Comparison of ENCODE assay signal across 28 mouse cellular contexts in the genomic region with DNA sequence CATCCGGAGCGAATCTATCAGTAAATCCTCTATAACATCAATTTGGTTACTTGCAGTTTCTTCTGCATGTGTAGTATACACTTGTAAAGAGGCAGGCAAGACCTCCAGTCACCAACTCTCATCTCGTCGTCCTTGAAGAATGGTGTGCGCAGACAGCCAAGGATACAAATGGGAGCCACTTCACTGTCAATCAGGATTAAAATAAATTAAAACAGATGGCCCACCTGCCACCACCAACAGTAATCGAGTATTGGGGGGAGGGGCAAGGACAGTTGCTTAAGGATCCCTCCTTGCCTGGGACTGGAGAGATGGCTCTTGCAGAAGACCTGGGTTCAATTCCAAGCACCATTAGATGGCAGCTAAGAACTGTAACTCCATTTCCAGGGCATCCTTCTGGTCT. TPM values are rescaled to one million over a fixed set of nuclear protein-coding genes. Genes with fewer than 3 reads are reported as not detected.
DNase-seq lines count a peak whose midpoint lies in the region; ATAC-seq and TF ChIP-seq lines count a peak whose summit lies in the region.
"Had no signal": no experiment of that assay in that cellular context is flagged by ENCODE, and none has a peak within 500 bp of the region (broad histone marks: within the 10 kb centered on the region; RNA-seq: fewer than 3 reads in every experiment).

No protein-coding gene starts in this region.

- H3K36me3 ChIP-seq in heart, embryonic 11.5 days (ENCODE audit: control insufficient read depth, insufficient read depth, low read length), result no peaks in the 10 kb centered on the region
- H3K36me3 ChIP-seq in midbrain, embryonic 12.5 days, result no peaks in the 10 kb centered on the region
- H3K36me3 ChIP-seq in midbrain, embryonic 13.5 days, result peaks cover under 1% of the 10 kb centered on the region; the same call in 1 of the 2 replicates
- no peaks in the 10 kb centered on the region for H3K36me3 ChIP-seq in kidney, embryonic 16.5 days (ENCODE audit: insufficient read depth, low read length)
- H3K36me3 ChIP-seq: embryonic facial prominence, embryonic 12.5 days; heart, embryonic 15.5 days had no signal

- H3K27ac ChIP-seq in cerebellum, adult 2 months (ENCODE audit: insufficient read depth, low read length), result no peak overlapping the region
- no peak overlapping the region for H3K27ac ChIP-seq in heart, embryonic 11.5 days (ENCODE audit: low read depth, low read length)
- H3K27ac ChIP-seq in midbrain, embryonic 12.5 days (replicated peaks), result 0 out of 2 replicates have a peak overlapping the region, but pooled peaks have one; percentile 25
- no peak overlapping the region for H3K27ac ChIP-seq in midbrain, embryonic 13.5 days
- H3K27ac ChIP-seq in kidney, embryonic 16.5 days (ENCODE audit: low read length), result no peak overlapping the region
- H3K27ac ChIP-seq: embryonic facial prominence, embryonic 12.5 days; embryonic facial prominence, embryonic 15.5 days; heart, embryonic 15.5 days; hindbrain, embryonic 10.5 days; hindbrain, embryonic 14.5 days had no signal

- peak; percentile 38 to 65 for DNase-seq in cerebellum, postnatal 14 days
- no peak for DNase-seq in cerebellum, adult 2 months
- DNase-seq in heart, adult 11 months, result peak; percentile 55
- peak; percentile 9 for DNase-seq in retina, embryonic 14.5 days (ENCODE audit: low spot score)
- DNase-seq: adrenal gland, postnatal 10 days; adrenal gland, postnatal 36 days; B cell, adult 2 months; cerebellum, adult 11 months; cerebellum, adult 8-10 months; cerebellum, postnatal 36 days; forebrain, postnatal 0 days; gastrocnemius, postnatal 36 days; heart, postnatal 10 days; heart, postnatal 36 days had no signal

- no peak overlapping the region for H3K9ac ChIP-seq in heart, embryonic 11.5 days (ENCODE audit: low read depth, low read length)
- H3K9ac ChIP-seq in midbrain, embryonic 12.5 days (replicated peaks), result no peak overlapping the region
- no peak overlapping the region for H3K9ac ChIP-seq in midbrain, embryonic 13.5 days (replicated peaks)
- no peak overlapping the region for H3K9ac ChIP-seq in kidney, embryonic 16.5 days (replicated peaks; ENCODE audit: low read length)
- H3K9ac ChIP-seq: embryonic facial prominence, embryonic 12.5 days; embryonic facial prominence, embryonic 15.5 days; forebrain, postnatal 0 days; heart, embryonic 12.5 days; heart, embryonic 15.5 days; hindbrain, embryonic 14.5 days had no signal

- no peak overlapping the region for H3K4me3 ChIP-seq in cerebellum, adult 2 months (replicated peaks; ENCODE audit: insufficient read depth, low read depth, low read length)
- no peak overlapping the region for H3K4me3 ChIP-seq in heart, embryonic 11.5 days (ENCODE audit: low read depth, low read length)
- H3K4me3 ChIP-seq in midbrain, embryonic 12.5 days, result no peak overlapping the region
- no peak overlapping the region for H3K4me3 ChIP-seq in midbrain, embryonic 13.5 days (replicated peaks)
- H3K4me3 ChIP-seq in kidney, embryonic 16.5 days (ENCODE audit: low read length), result no peak overlapping the region
- H3K4me3 ChIP-seq: embryonic facial prominence, embryonic 12.5 days; embryonic facial prominence, embryonic 15.5 days; heart, embryonic 12.5 days; heart, embryonic 15.5 days; hindbrain, embryonic 10.5 days had no signal

- no peaks in the 10 kb centered on the region for H3K9me3 ChIP-seq in heart, embryonic 11.5 days (replicated peaks; ENCODE audit: control insufficient read depth, low read length)
- H3K9me3 ChIP-seq in midbrain, embryonic 12.5 days, result no peaks in the 10 kb centered on the region
- H3K9me3 ChIP-seq in midbrain, embryonic 13.5 days, result no peaks in the 10 kb centered on the region
- no peaks in the 10 kb centered on the region for H3K9me3 ChIP-seq in kidney, embryonic 16.5 days (ENCODE audit: low read length)
- H3K9me3 ChIP-seq: embryonic facial prominence, embryonic 12.5 days; embryonic facial prominence, embryonic 15.5 days; G1E; heart, embryonic 12.5 days; heart, embryonic 15.5 days; hindbrain, embryonic 10.5 days had no signal

- WGBS in cerebellum, adult 2 months, result 36% methylated on average over 6 of the region's 6 CpGs
- 64% methylated on average over 6 of the region's 6 CpGs for WGBS in heart, embryonic 11.5 days (ENCODE audit: insufficient replicate concordance)
- 60% methylated on average over 6 of the region's 6 CpGs for WGBS in midbrain, embryonic 12.5 days
- 54% methylated on average over 6 of the region's 6 CpGs for WGBS in midbrain, embryonic 13.5 days
- WGBS in kidney, embryonic 16.5 days, result 78% methylated on average over 6 of the region's 6 CpGs

- TF ChIP-seq CTCF in cerebellum, adult 2 months (IDR thresholded peaks at IDR 0.05; ENCODE audit: borderline replicate concordance, insufficient read depth, low read depth, low read length), result no peak

- no peaks in the 10 kb centered on the region for H3K27me3 ChIP-seq in cerebellum, adult 2 months (ENCODE audit: control insufficient read depth, insufficient read depth, low read length)
- no peaks in the 10 kb centered on the region for H3K27me3 ChIP-seq in heart, embryonic 11.5 days (ENCODE audit: control insufficient read depth, insufficient read depth, low read length)
- H3K27me3 ChIP-seq in midbrain, embryonic 12.5 days, result no peaks in the 10 kb centered on the region
- H3K27me3 ChIP-seq in midbrain, embryonic 13.5 days, result no peaks in the 10 kb centered on the region
- H3K27me3 ChIP-seq in kidney, embryonic 16.5 days (ENCODE audit: insufficient read depth, low read length), result no peaks in the 10 kb centered on the region
- H3K27me3 ChIP-seq: embryonic facial prominence, embryonic 12.5 days; embryonic facial prominence, embryonic 15.5 days; heart, embryonic 12.5 days; heart, embryonic 15.5 days; Patski had no signal

- ATAC-seq in heart, embryonic 11.5 days (replicated peaks; ENCODE audit: insufficient number of reproducible peaks, low FRiP score, low TSS enrichment), result no peak
- no peak for ATAC-seq in midbrain, embryonic 12.5 days (ENCODE audit: low FRiP score, low read depth)
- no peak for ATAC-seq in midbrain, embryonic 13.5 days
- no peak for ATAC-seq in kidney, embryonic 16.5 days (ENCODE audit: low FRiP score, low TSS enrichment)
- ATAC-seq: forebrain, embryonic 14.5 days; forebrain, postnatal 0 days; intestine, postnatal 0 days; Patski had no signal

- no peak for TF ChIP-seq POLR2A in cerebellum, adult 2 months (IDR thresholded peaks at IDR 0.05; ENCODE audit: borderline replicate concordance, insufficient read depth, low read length)

- no peak overlapping the region for H3K4me2 ChIP-seq in heart, embryonic 11.5 days
- no peak overlapping the region for H3K4me2 ChIP-seq in midbrain, embryonic 12.5 days (replicated peaks)
- no peak overlapping the region for H3K4me2 ChIP-seq in midbrain, embryonic 13.5 days (replicated peaks)
- no peak overlapping the region for H3K4me2 ChIP-seq in kidney, embryonic 16.5 days (replicated peaks; ENCODE audit: low read depth, low read length)
- H3K4me2 ChIP-seq: embryonic facial prominence, embryonic 12.5 days; embryonic facial prominence, embryonic 15.5 days; heart, embryonic 12.5 days; heart, embryonic 15.5 days; hindbrain, embryonic 14.5 days had no signal

- H3K4me1 ChIP-seq in cerebellum, adult 2 months (ENCODE audit: control insufficient read depth, insufficient read depth, low read length), result 0 out of 2 replicates have a peak, but pooled peaks cover 1% of the 10 kb centered on the region
- H3K4me1 ChIP-seq in heart, embryonic 11.5 days (ENCODE audit: control insufficient read depth, insufficient read depth, low read length), result peaks cover 11% of the 10 kb centered on the region
- H3K4me1 ChIP-seq in midbrain, embryonic 12.5 days, result peaks cover 26% of the 10 kb centered on the region
- peaks cover 26% of the 10 kb centered on the region for H3K4me1 ChIP-seq in midbrain, embryonic 13.5 days (replicated peaks)
- peaks cover 15% of the 10 kb centered on the region for H3K4me1 ChIP-seq in kidney, embryonic 16.5 days (ENCODE audit: insufficient read depth, low read length)

RNA-seq across cellular contexts. Expression of a gene that starts 2.6 kb away (rescaled TPM):
- 33.6 and 33.8 TPM in 2 replicates for polyA plus RNA-seq in cerebellum, adult 2 months (2012; rRNA removed)
- polyA plus RNA-seq in heart, embryonic 11.5 days (2014; fragmentation: Nextera tagmentation; extraction: Ambion mirVana), result 10.7 and 11.1 TPM in 2 replicates
- polyA plus RNA-seq in midbrain, embryonic 12.5 days (2016; fragmentation: Nextera tagmentation; extraction: Ambion mirVana), result 17.6 and 20.8 TPM in 2 replicates
- polyA plus RNA-seq in midbrain, embryonic 13.5 days (2015; fragmentation: Nextera tagmentation; extraction: Ambion mirVana), result 16.3 and 16.8 TPM in 2 replicates
- 21.4 and 24.8 TPM in 2 replicates for polyA plus RNA-seq in kidney, embryonic 16.5 days (2015; fragmentation: Nextera tagmentation; extraction: Ambion mirVana)

RNA-seq across cellular contexts. Expression of a gene that starts 44.3 kb away (rescaled TPM):
- polyA plus RNA-seq in cerebellum, adult 2 months (2012; rRNA removed), result 89.8 and 93.9 TPM in 2 replicates
- 10.6 and 12.7 TPM in 2 replicates for polyA plus RNA-seq in heart, embryonic 11.5 days (2014; fragmentation: Nextera tagmentation; extraction: Ambion mirVana)
- 28.3 and 28.5 TPM in 2 replicates for polyA plus RNA-seq in midbrain, embryonic 12.5 days (2016; fragmentation: Nextera tagmentation; extraction: Ambion mirVana)
- polyA plus RNA-seq in midbrain, embryonic 13.5 days (2015; fragmentation: Nextera tagmentation; extraction: Ambion mirVana), result 22.3 and 30.7 TPM in 2 replicates
- polyA plus RNA-seq in kidney, embryonic 16.5 days (2015; fragmentation: Nextera tagmentation; extraction: Ambion mirVana), result 17.9 and 18.2 TPM in 2 replicates

RNA-seq across cellular contexts. Expression of a gene that starts 49.6 kb away (rescaled TPM):
- polyA plus RNA-seq in cerebellum, adult 2 months (2012; rRNA removed), result 0.21 and 0.49 TPM in 2 replicates
- 0.18 and 0.31 TPM in 2 replicates for polyA plus RNA-seq in heart, embryonic 11.5 days (2014; fragmentation: Nextera tagmentation; extraction: Ambion mirVana)
- polyA plus RNA-seq in midbrain, embryonic 12.5 days (2016; fragmentation: Nextera tagmentation; extraction: Ambion mirVana), result 0.18 and 0.40 TPM in 2 replicates
- polyA plus RNA-seq in midbrain, embryonic 13.5 days (2015; fragmentation: Nextera tagmentation; extraction: Ambion mirVana), result 0.17 and 0.22 TPM in 2 replicates
- polyA plus RNA-seq in kidney, embryonic 16.5 days (2015; fragmentation: Nextera tagmentation; extraction: Ambion mirVana), result 0.37 and 0.39 TPM in 2 replicates
- polyA plus RNA-seq: G1E; hindbrain, embryonic 14.5 days had no signal

Comparison
In these comparisons a context has a peak if more than half of its experiments do, and no peak if none do; other contexts are left out.
1. DNase-seq: peak in cerebellum, postnatal 14 days (2 of 2), heart, adult 11 months (single experiment) and retina, embryonic 14.5 days (single experiment); none in cerebellum, adult 2 months (0 of 2).